Mouse (Mus musculus): ENCODE measurements at regions not wholly inside any gene's neighbourhood (a gene's known extent, or its start where the extent isn't known, plus 50 kb on each side); places are given as distances from the start of the nearest gene placed in this dataset.
"Not testable (repeated sequence)": the region's sequence is repeated elsewhere in the genome, so short reads cannot be mapped to it uniquely, and the experiment has no call there.

DNA sequence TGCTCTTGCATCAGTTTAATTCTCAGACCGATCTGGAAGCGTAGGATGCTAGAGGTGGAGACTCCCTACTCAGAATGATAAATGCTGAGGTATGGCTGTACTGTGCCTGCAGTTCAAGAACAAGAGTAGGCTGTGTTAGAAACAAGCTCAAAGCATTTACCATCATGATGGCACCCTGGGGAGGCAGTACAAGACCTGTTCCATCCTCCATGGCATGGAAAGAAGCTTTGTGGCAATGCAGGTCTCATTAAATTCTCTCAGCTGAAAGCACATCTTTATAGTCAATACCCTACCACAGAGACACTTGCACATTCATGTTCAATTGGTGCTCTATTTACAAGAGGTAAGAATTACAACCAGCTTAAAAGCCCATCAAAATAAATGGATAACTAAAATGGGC is 209.5 kb downstream of the Tbl1xr1 start:
- WGBS (ENCODE audit: insufficient replicate concordance) = 86% methylated on average over 2 of the region's 2 CpGs
- ATAC-seq = no peak

DNA sequence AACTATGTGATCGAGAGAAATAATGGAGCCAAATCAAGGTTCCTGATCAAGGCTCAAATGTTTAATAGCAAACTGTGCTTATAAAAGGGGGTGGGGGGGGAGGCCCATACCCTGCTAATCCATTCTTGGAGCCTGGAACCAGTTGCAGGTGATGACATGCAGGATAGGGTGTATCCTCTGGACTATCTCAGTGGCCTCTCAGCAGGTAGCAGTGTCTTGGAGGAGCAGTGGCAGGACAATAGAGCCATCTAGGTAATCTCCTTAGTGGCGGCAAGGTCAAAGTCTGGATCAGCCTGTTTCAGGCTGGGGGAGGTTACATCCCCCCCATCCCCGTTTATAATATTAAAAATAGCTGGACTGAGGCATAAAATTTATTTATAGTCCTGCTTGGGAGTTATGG is 217.0 kb downstream of the Tbl1xr1 start:
- WGBS (ENCODE audit: insufficient replicate concordance) = 68% methylated on average over 3 of the region's 3 CpGs
- Histone ChIP-seq H3K9me3 (replicated peaks) (no peaks in the 10 kb centered on the region), H3K9ac (no peak overlapping the region), H3K36me3 (no peaks in the 10 kb centered on the region), H3K27me3 (replicated peaks) (no peaks in the 10 kb centered on the region), H3K4me3 (no peak overlapping the region), H3K27ac (no peak overlapping the region), H3K4me1 (no peaks in the 10 kb centered on the region), H3K4me2 (no peak overlapping the region)
- no peak for ATAC-seq

More for the DNA sequence above, 209.5 kb downstream of the Tbl1xr1 start:
- H3K27me3 ChIP-seq (replicated peaks) = no peaks in the 10 kb centered on the region
- no peak overlapping the region for H3K27ac ChIP-seq
- H3K9ac ChIP-seq = no peak overlapping the region
- H3K9me3 ChIP-seq (replicated peaks) = no peaks in the 10 kb centered on the region
- no peak overlapping the region for H3K4me3 ChIP-seq
- H3K4me1 ChIP-seq = no peaks in the 10 kb centered on the region
- H3K36me3 ChIP-seq = no peaks in the 10 kb centered on the region
- no peak overlapping the region for H3K4me2 ChIP-seq

DNA sequence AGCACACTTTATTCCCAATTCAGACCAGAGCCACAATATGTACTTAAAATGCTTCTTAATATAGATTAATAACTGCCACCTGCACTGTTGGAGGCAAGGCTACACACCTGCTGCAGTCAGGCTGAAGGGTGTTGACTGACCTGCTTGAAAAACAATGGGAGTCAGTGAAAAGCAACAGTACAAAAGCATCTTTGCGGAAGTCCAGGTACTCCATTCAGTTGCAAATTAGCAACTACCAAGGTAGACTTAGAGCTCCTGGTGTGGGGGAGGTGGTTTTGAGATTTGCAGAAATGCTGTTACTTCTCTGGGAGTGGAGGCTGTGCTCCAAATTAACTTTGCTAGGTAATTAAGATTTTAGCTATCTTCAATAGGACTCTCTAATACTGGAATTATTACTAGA is 217.6 kb downstream of the Tbl1xr1 start:
- not testable (repeated sequence) for ATAC-seq; H3K9me3 ChIP-seq (replicated peaks); H3K36me3 ChIP-seq; H3K4me1 ChIP-seq; H3K27me3 ChIP-seq (replicated peaks); H3K27ac ChIP-seq; H3K9ac ChIP-seq; H3K4me2 ChIP-seq; H3K4me3 ChIP-seq
- WGBS (ENCODE audit: insufficient replicate concordance) = 81% methylated on average over 1 of the region's 1 CpGs

DNA sequence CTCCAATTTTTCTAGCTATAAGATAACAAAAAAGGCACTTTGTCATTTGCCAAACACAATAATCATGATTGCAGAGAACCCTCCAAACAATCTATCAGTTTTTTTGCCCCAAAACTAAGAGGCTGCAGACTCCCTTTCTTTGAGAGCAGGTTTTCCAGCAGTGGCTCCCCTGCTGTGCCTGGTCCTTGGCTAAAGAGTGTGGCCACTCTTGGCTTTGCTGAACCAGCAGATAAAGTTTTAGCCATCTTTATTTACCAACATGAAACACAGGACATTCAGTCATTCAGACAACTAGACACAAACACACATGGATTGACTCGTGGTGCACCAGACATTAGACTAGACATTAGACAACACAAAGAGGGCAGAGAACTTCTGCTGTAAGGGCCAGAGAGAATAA is 220.5 kb downstream of the Tbl1xr1 start:
- H3K9ac ChIP-seq; H3K36me3 ChIP-seq; H3K27ac ChIP-seq; H3K4me3 ChIP-seq; H3K27me3 ChIP-seq (replicated peaks); H3K4me2 ChIP-seq; ATAC-seq; H3K4me1 ChIP-seq; H3K9me3 ChIP-seq (replicated peaks): not testable (repeated sequence)
- WGBS (ENCODE audit: insufficient replicate concordance) = 65% methylated on average over 1 of the region's 1 CpGs

DNA sequence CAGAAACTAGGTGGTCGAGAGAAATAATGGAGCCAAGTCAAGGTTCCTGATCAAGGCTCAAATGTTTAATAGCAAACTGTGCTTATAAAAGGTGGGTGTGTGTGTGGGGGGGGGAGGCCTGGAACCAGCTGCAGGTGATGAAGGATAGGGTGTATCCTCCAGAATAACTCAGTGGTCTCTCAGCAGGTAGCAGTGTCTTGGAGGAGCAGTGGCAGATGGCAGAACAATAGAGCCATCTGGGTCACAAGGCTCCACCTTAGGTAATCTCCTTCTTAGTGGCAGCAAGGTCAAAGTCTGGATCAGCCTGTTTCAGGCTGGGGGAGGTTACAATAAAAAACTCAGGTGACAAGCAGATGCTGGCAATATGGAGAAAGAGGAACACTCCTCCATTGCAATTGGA is 221.4 kb downstream of the Tbl1xr1 start:
- not testable (repeated sequence) for ATAC-seq; H3K4me3 ChIP-seq; H3K4me2 ChIP-seq; H3K36me3 ChIP-seq; H3K27me3 ChIP-seq (replicated peaks); H3K4me1 ChIP-seq; H3K27ac ChIP-seq; H3K9ac ChIP-seq; H3K9me3 ChIP-seq (replicated peaks)
- WGBS (ENCODE audit: insufficient replicate concordance) = 64% methylated on average over 1 of the region's 1 CpGs

DNA sequence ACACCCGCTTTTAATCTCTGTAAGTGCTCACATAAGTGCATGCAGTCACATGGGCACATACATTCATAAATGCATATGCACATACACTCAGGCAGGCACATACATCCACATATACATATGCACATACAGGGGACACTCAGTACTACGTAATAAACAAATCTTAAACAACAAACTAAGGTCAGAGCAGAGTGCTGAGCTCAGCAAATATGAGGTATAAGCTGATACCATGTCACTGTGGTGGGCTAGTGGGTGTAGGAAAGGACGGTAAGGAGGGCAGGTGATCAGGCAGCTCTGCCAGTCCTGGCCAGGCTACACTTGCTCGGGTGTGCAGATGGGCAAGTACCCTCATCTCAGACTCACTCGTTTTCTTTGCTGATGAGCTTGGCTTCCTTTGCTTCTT is 224.1 kb downstream of the Tbl1xr1 start:
- no peak for ATAC-seq
- 62% methylated on average over 5 of the region's 5 CpGs for WGBS (ENCODE audit: insufficient replicate concordance)

DNA sequence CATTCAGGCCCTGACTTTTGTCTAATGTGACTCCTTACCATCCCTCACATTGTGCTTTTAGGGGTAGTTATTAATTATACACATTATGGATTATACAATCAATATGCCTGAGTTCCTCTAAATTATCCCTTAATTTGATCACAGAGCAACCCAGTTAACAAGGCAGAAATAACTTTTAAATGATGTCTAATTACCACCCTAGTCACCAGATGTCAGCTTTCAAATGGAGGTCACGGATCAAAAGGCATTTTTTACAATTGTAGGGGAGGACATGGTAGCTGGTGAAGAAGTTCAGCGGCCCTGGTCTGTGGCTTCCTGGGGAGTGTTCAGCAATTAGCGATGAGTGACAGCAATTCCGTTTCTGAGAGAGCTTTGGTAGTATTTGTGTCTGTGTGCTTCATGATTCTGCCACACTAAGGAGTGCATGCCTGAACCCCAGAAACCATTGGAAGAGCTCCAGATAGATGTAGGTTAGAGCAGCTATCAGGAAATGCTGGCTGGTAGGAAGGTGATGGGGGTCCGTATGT is 225.6 kb downstream of the Tbl1xr1 start:
- no peak overlapping the region for H3K27ac ChIP-seq
- no peak overlapping the region for H3K4me3 ChIP-seq
- no peak overlapping the region for H3K9ac ChIP-seq
- H3K9me3 ChIP-seq (replicated peaks) = no peaks in the 10 kb centered on the region
- H3K4me1 ChIP-seq = no peaks in the 10 kb centered on the region
- no peak overlapping the region for H3K4me2 ChIP-seq
- no peaks in the 10 kb centered on the region for H3K27me3 ChIP-seq (replicated peaks)
- ATAC-seq = no peak
- WGBS (ENCODE audit: insufficient replicate concordance) = 57% methylated on average over 5 of the region's 5 CpGs
- H3K36me3 ChIP-seq = no peaks in the 10 kb centered on the region

More for the DNA sequence above, 224.1 kb downstream of the Tbl1xr1 start:
- H3K4me1 ChIP-seq = no peaks in the 10 kb centered on the region
- no peak overlapping the region for H3K4me3 ChIP-seq
- no peaks in the 10 kb centered on the region for H3K9me3 ChIP-seq (replicated peaks)
- no peaks in the 10 kb centered on the region for H3K27me3 ChIP-seq (replicated peaks)
- no peaks in the 10 kb centered on the region for H3K36me3 ChIP-seq
- H3K9ac ChIP-seq = no peak overlapping the region
- no peak overlapping the region for H3K4me2 ChIP-seq
- no peak overlapping the region for H3K27ac ChIP-seq

DNA sequence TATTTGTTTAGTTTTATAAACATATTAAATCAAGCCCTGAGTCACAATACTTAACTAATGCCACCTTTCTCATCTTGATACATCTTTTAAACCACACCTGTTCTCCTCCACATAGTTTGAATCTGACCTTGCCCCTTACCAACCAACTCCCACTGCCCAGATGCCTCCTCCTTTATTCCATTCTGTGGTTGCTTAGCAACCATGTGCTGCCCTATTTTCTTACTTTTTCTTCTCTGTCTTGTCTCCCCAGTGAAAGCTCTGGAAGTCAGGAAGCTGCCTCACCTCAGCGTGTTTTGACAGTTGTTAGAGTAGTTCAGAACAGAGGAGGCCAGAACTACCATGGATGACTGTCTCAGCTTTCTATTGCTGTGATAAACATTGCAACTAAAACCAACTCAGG is 227.7 kb downstream of the Tbl1xr1 start:
- ATAC-seq = no peak
- Histone ChIP-seq H3K9me3 (replicated peaks) (no peaks in the 10 kb centered on the region), H3K4me1 (no peaks in the 10 kb centered on the region), H3K4me3 (no peak overlapping the region), H3K36me3 (no peaks in the 10 kb centered on the region), H3K9ac (no peak overlapping the region), H3K27ac (no peak overlapping the region), H3K27me3 (replicated peaks) (no peaks in the 10 kb centered on the region), H3K4me2 (no peak overlapping the region)
- 50% methylated on average over 1 of the region's 1 CpGs for WGBS (ENCODE audit: insufficient replicate concordance)

DNA sequence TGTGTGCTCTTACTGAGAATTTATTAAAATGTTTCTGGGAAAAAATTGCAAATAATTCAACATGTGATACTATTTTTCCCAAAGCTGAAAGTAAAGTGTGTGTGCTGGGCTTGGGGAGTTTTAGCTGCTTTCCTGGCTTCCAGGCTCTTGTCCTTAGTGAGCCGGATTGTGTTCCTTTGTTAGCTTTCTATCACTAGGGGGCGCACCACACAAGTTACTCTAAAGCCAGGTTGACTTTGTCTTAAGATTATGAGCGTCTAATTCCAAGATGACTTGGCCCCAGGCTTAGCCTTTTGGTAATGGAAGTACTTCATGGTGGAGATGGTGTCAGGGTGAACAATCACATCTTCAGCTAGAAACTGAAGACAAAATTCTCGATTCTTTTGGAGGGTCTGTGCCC is 230.2 kb downstream of the Tbl1xr1 start:
- no peaks in the 10 kb centered on the region for H3K36me3 ChIP-seq
- 56% methylated on average over 4 of the region's 4 CpGs for WGBS (ENCODE audit: insufficient replicate concordance)
- H3K4me1 ChIP-seq = no peaks in the 10 kb centered on the region

DNA sequence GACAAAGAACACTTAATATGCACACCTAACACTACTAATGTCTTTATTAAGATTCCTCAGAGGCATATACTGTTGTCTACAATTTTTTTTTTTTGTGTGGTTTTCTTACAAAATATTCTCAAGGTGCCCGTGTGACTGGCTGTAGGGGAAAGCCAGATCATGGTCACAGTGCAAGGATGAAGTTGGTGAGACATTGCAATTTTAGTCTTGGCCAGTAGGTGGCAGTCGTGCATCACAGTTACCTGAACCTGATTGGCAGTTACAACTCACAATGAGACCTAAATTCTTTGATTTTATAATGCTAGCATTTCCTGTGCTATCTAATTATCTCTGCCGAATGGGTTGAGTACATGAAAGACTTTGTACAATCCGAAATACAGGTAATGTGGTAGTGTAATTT is 232.5 kb downstream of the Tbl1xr1 start:
- H3K36me3 ChIP-seq = no peaks in the 10 kb centered on the region
- H3K4me3 ChIP-seq = no peak overlapping the region
- 11% methylated on average over 4 of the region's 4 CpGs for WGBS (ENCODE audit: insufficient replicate concordance)
- H3K9me3 ChIP-seq (replicated peaks) = no peaks in the 10 kb centered on the region
- H3K27me3 ChIP-seq (replicated peaks) = no peaks in the 10 kb centered on the region
- no peak overlapping the region for H3K9ac ChIP-seq
- no peak overlapping the region for H3K4me2 ChIP-seq
- no peaks in the 10 kb centered on the region for H3K4me1 ChIP-seq
- no peak overlapping the region for H3K27ac ChIP-seq
- ATAC-seq = no peak

More for the DNA sequence above, 230.2 kb downstream of the Tbl1xr1 start:
- Histone ChIP-seq H3K4me2 (no peak overlapping the region), H3K4me3 (no peak overlapping the region), H3K9me3 (replicated peaks) (no peaks in the 10 kb centered on the region), H3K27ac (no peak overlapping the region), H3K9ac (no peak overlapping the region), H3K27me3 (replicated peaks) (no peaks in the 10 kb centered on the region)
- no peak for ATAC-seq

DNA sequence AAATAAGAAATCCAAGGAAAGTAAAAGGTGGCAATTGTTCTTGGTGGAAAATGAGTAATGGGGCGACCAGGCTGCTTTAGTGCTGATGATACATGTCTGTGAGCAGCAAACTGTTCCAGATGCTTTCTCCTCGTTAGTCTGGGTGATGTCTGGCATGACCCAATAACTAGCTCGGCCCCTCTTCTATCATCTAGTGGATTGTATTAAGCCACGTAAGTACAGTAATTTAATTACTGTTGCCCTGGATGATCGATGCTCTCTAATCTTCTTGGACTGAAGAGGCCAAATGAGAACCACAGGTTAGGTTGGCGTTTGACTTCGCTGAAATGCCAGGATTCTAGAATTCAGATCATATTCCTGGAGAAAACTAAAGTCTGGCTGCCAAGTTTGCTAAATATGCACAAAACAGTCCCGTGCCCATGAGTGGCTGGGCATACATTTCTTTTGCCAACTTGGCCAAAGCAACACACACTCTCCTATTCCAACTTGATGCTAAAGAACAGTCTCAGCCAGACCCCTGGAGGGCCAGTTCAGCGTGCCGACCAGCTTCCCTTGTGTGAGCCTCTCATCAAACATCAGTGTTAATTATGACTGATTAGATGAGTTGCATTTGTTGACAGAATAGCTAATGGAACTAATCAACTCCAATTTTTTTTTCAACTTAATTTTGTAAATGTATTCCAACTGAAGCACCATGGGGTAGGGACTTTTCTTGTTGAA is 240.2 kb downstream of the Tbl1xr1 start:
- 63% methylated on average over 10 of the region's 10 CpGs for WGBS (ENCODE audit: insufficient replicate concordance)
- no peak overlapping the region for H3K27ac ChIP-seq
- H3K27me3 ChIP-seq (replicated peaks) = no peaks in the 10 kb centered on the region
- ATAC-seq = no peak
- H3K4me3 ChIP-seq = no peak overlapping the region
- H3K4me1 ChIP-seq = peaks cover 11% of the 10 kb centered on the region
- no peaks in the 10 kb centered on the region for H3K36me3 ChIP-seq
- no peaks in the 10 kb centered on the region for H3K9me3 ChIP-seq (replicated peaks)
- no peak overlapping the region for H3K9ac ChIP-seq
- H3K4me2 ChIP-seq = no peak overlapping the region

DNA sequence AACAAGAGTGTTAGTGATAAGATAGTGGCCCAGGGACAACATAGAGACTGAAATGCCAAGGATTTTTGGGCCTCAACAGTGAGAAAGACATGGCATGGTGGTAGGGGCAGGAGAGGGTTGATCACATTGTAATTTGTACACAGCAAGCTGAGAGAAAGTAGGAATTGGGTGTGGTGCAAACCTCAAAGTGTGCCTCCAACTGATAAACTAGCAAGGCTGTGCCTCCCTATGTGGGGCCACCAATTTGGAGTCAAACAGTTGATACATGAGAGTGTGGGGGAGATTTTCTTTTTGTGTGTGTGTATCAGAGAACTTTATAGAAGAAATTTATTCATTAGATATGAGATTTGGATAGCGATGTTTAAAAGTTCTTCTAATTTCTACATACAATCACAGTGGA is 244.0 kb downstream of the Tbl1xr1 start:
- H3K4me2 ChIP-seq; H3K4me3 ChIP-seq; H3K27ac ChIP-seq; H3K27me3 ChIP-seq (replicated peaks); H3K9me3 ChIP-seq (replicated peaks); H3K9ac ChIP-seq; H3K36me3 ChIP-seq: not testable (repeated sequence)
- peaks cover 11% of the 10 kb centered on the region for H3K4me1 ChIP-seq
- 75% methylated on average over 1 of the region's 1 CpGs for WGBS (ENCODE audit: insufficient replicate concordance)
- ATAC-seq = peak; percentile 93

DNA sequence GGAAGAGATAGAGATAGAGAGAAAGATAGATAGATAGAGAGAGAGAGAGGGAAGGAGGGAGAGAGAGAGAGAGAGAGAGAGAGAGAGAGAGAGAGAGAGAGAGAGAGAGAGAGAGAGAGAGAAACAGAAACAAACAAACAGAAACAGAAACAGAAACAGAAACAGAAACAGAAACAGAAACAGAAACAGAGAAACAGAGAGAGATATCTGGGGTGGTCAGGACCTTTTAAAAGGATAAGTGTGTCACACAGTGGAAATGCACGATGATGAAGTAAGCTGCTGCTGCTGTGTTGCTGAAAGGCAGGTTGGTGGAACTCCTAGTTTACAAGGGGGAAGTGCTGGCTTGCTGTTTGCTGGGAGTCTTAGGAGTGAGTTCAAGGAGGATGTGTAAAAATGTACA is 254.8 kb downstream of the Tbl1xr1 start:
- no peak overlapping the region for H3K4me2 ChIP-seq
- no peak overlapping the region for H3K4me3 ChIP-seq
- no peaks in the 10 kb centered on the region for H3K27me3 ChIP-seq (replicated peaks)
- 56% methylated on average over 1 of the region's 1 CpGs for WGBS (ENCODE audit: insufficient replicate concordance)
- H3K27ac ChIP-seq = no peak overlapping the region
- H3K4me1 ChIP-seq = no peaks in the 10 kb centered on the region
- no peaks in the 10 kb centered on the region for H3K36me3 ChIP-seq
- H3K9me3 ChIP-seq (replicated peaks) = 0 out of 2 replicates have a peak, but pooled peaks cover 9% of the 10 kb centered on the region
- ATAC-seq = no peak
- no peak overlapping the region for H3K9ac ChIP-seq
